Mouse (Mus musculus) kidney, adult 2 months (tissue): ENCODE measurements around the gene Ptcra.

ENCODE experiments used
- CTCF ChIP-seq: fragments of 200-500 bp; conservative IDR thresholded peaks from 2 replicates; pipeline ENCODE4 v1.5.1; 2011; ENCODE audit warnings: low read depth, mild to moderate bottlenecking, control low read depth, low read length, moderate library complexity, mixed read lengths; ENCODE audit not compliant: insufficient read depth, insufficient read length
- POLR2A ChIP-seq: fragments of 200-500 bp; IDR thresholded peaks from one replicate; pipeline ENCODE4 v1.6.1; 2011; ENCODE audit warnings: low read depth, low read length, control low read depth

GRCm38 (mm10) chr17:46758753-46759152, 4.8 kb downstream of the Ptcra start:
- no peak for TF ChIP-seq POLR2A
- TF ChIP-seq CTCF = no peak
